Mouse (Mus musculus) liver, embryonic 14.5 days (tissue): ENCODE measurements around the gene Slc12a3.

Experiments
- CTCF ChIP-seq: IDR thresholded peaks from 2 replicates; pipeline ENCODE4 v1.5.1; 2016; ENCODE audit warnings: antibody characterized with exemption, low read depth, control low read depth
- EP300 ChIP-seq: IDR thresholded peaks from 2 replicates; pipeline ENCODE4 v1.6.1; 2016; ENCODE audit warnings: antibody characterized with exemption, low read depth

DNA sequence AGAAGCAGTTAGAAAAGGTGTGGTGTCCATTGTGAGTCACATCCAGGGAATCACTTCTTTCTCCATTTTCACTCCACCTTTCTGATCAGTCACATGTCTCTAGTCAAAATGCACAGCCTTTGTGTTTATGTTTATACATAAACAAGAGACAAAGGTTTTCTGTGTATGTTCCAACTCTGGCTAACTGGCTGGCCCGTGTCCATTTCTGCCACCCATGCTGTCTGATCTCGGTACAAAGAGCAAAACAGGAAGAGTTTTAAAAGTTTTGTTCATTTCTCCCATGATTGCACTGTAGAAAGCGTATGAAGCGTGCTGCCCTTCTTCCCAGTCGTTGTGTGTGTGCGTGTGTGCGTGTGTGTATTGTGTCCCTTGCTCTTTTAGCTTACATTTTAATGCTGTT, 44.8 kb upstream of the Slc12a3 start:
- TF ChIP-seq CTCF (no peak), EP300 (no peak)
